Mouse (Mus musculus) G1E (cell line): ENCODE results near the gene Naa35. TPM values are rescaled to one million over a fixed set of nuclear protein-coding genes. Genes with fewer than 3 reads are reported as not detected.

Source experiments
- ATAC-seq: 2 replicates; pipeline ENCODE4 v1.8.0; 2016; ENCODE audit warnings: mild to moderate bottlenecking; ENCODE audit not compliant: insufficient number of reproducible peaks, poor library complexity, low FRiP score, severe bottlenecking; ENCODE audit errors: extremely low read depth
- DNase-seq: peaks from one replicate; pipeline ENCODE4 v3.0.0; 2012; ENCODE audit warnings: low spot score
- H3K27me3 ChIP-seq: 2 replicates; pipeline ENCODE4 v1.6.1; 2012; ENCODE audit warnings: mild to moderate bottlenecking, low read length, inconsistent platforms; ENCODE audit not compliant: insufficient read depth
- H3K36me3 ChIP-seq: replicated peaks from 2 replicates; pipeline ENCODE3; 2012; ENCODE audit warnings: mild to moderate bottlenecking, inconsistent platforms
- H3K4me1 ChIP-seq: 2 replicates; pipeline ENCODE4 v1.6.1; 2012; ENCODE audit warnings: low read depth, low read length, inconsistent platforms, mixed read lengths; ENCODE audit not compliant: insufficient read depth
- H3K4me3 ChIP-seq: 2 replicates; pipeline ENCODE4 v1.5.1; 2012; ENCODE audit warnings: low read depth, mild to moderate bottlenecking, inconsistent platforms, low read length, moderate library complexity, mixed read lengths
- H3K9me3 ChIP-seq: replicated peaks from 2 replicates; pipeline ENCODE4 v1.6.1; 2012; ENCODE audit warnings: inconsistent platforms
- CTCF ChIP-seq: IDR thresholded peaks from 2 replicates; pipeline ENCODE4 v1.5.1; 2012; ENCODE audit warnings: low read depth, low read length, inconsistent platforms, mixed read lengths
- GATA1 ChIP-seq: IDR thresholded peaks from 2 replicates; pipeline ENCODE4 v1.6.1; 2012; ENCODE audit warnings: borderline replicate concordance, low read length, inconsistent platforms, mixed read lengths
- GATA2 ChIP-seq: IDR thresholded peaks from 2 replicates; pipeline ENCODE4 v1.6.1; 2012; ENCODE audit warnings: low read depth, low read length, inconsistent platforms, borderline replicate concordance
- POLR2AphosphoS5 ChIP-seq: IDR thresholded peaks from 2 replicates; pipeline ENCODE4 v1.6.1; 2012; ENCODE audit warnings: low read depth, low read length, inconsistent platforms; ENCODE audit not compliant: insufficient replicate concordance
- TAL1 ChIP-seq: conservative IDR thresholded peaks from 2 replicates; pipeline ENCODE4 v1.6.1; 2012; ENCODE audit warnings: low read depth, low read length, inconsistent platforms, mixed read lengths
- polyA plus RNA-seq: library from polyadenylated mRNA; stranded (reverse); fragments of >175 nt; gene quantifications from 2 replicates; pipeline ENCODE4 v1.2.3, GENCODE M21; 2012
- total RNA-seq, 2 experiments: library from RNA; stranded (forward) in 1 of 2; stranded (reverse) in 1 of 2; fragments of 200-1000 nt in 1 of 2; fragments of >200 nt in 1 of 2; fragmentation: Nextera tagmentation in 1 of 2; gene quantifications; 2 replicates each; pipeline ENCODE4 v1.2.3; 2014 to 2017

The Naa35 gene
- total and polyA plus RNA-seq, 3 experiments = 8.5 to 63.7 (median 31.0) TPM

GRCm38 (mm10) chr13:59626739-59627138 is 41.7 kb downstream of the Naa35 start:
- TF ChIP-seq GATA1 (no peak), POLR2AphosphoS5 (no peak), CTCF (no peak), TAL1 (no peak), GATA2 (no peak)
- DNase-seq (no peak), ATAC-seq (no peak)
- H3K4me3 ChIP-seq = no peak overlapping the region
- H3K9me3 ChIP-seq = no peaks in the 10 kb centered on the region
- H3K36me3 ChIP-seq = peaks cover 83% of the 10 kb centered on the region
- H3K27me3 ChIP-seq = no peaks in the 10 kb centered on the region
- no peaks in the 10 kb centered on the region for H3K4me1 ChIP-seq

GRCm38 (mm10) chr13:59634637-59635036 is 49.6 kb downstream of the Naa35 start:
- Histone ChIP-seq H3K27me3 (no peaks in the 10 kb centered on the region), H3K36me3 (peaks cover 97% of the 10 kb centered on the region), H3K4me1 (peaks cover 43% of the 10 kb centered on the region), H3K9me3 (no peaks in the 10 kb centered on the region), H3K4me3 (no peak overlapping the region)
- DNase-seq (no peak), ATAC-seq (no peak)
- no peak for TF ChIP-seq GATA2
- TF ChIP-seq POLR2AphosphoS5 = no peak; the same call in 1 of the 2 replicates
- no peak for TF ChIP-seq TAL1
- no peak for TF ChIP-seq CTCF
- TF ChIP-seq GATA1 = no peak

- ATAC-seq = no peak
These were observed 52.7 kb downstream of the Naa35 start for GRCm38 (mm10) chr13:59637800-59638199.

DNA sequence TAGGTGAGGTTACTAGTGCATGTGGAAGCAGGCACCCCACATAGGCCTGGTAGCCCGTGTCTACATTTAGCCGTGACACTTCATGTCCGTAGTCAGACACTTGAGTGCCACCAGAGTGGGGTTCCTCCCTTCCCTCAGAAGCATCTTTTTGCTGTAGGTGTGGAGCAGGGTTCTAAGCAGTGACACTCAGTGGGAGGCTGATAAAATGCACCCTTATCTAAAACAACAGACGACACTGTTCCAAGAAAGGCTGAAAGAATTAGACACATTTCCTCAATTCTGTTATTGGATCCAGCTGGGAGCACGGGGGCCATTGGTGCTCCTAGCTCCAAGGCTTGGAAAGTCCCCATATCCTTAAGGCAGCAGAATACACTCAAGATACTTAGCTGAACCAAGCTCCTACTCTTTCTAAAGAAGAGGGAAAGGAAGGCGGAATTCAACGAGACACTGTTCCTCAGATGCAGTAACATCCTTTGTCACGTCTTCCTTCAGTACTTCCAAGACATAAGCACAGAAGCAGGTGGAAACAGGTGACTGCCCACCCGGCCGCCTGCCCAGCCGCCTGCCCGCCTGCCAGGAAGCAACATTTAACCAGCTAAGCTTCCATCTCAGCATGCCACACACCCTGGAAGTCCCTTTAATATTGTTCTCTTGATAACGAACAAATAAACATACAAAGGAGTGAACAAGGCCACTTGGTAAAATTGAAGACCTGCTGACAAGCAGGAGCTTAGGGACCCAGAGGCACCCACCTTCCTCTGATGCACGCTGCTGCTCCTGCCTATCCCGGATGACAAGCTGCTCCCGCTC is 54.5 kb downstream of the Naa35 start:
- peaks cover 81% of the 10 kb centered on the region for H3K36me3 ChIP-seq
- H3K4me1 ChIP-seq = peaks cover 61% of the 10 kb centered on the region
- no peaks in the 10 kb centered on the region for H3K9me3 ChIP-seq
- peak overlapping the region; percentile 62; the same call in 1 of the 2 replicates for H3K4me3 ChIP-seq
- no peak for TF ChIP-seq GATA2
- TF ChIP-seq TAL1 = peak; percentile 81
- DNase-seq = peak; percentile 35
- ATAC-seq = peak; percentile 32
- H3K27me3 ChIP-seq = no peaks in the 10 kb centered on the region

More at GRCm38 (mm10) chr13:59637800-59638199, 52.7 kb downstream of the Naa35 start:
- no peak for DNase-seq
- Histone ChIP-seq H3K27me3 (no peaks in the 10 kb centered on the region), H3K9me3 (no peaks in the 10 kb centered on the region), H3K36me3 (peaks cover 93% of the 10 kb centered on the region), H3K4me1 (peaks cover 68% of the 10 kb centered on the region), H3K4me3 (no peak overlapping the region)
- no peak for TF ChIP-seq TAL1
- TF ChIP-seq CTCF = no peak
- no peak for TF ChIP-seq GATA1
- TF ChIP-seq GATA2 = no peak
- no peak for TF ChIP-seq POLR2AphosphoS5

DNA sequence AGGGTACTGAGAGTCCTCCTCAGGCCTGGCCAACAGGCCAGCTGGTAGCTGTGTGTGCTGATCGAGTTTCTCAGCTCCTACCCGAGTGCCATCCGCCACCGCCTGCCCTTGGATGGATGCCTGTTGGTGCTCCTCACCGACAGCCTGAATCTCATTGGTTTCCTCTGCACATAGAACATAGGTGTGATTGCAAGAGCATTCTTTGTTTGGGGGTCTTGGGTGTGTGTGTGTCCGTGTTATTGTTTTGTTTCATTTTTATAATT is 55.0 kb downstream of the Naa35 start:
- Histone ChIP-seq H3K9me3 (no peaks in the 10 kb centered on the region), H3K36me3 (peaks cover 81% of the 10 kb centered on the region), H3K4me3 (peak overlapping the region; percentile 62; the same call in 1 of the 2 replicates), H3K4me1 (peaks cover 64% of the 10 kb centered on the region), H3K27me3 (no peaks in the 10 kb centered on the region)
- DNase-seq = no peak
- ATAC-seq = no peak
- TF ChIP-seq TAL1 (no peak), GATA1 (no peak), POLR2AphosphoS5 (no peak), CTCF (no peak), GATA2 (no peak)

- Histone ChIP-seq H3K4me1 (peaks cover 80% of the 10 kb centered on the region), H3K36me3 (peaks cover 81% of the 10 kb centered on the region), H3K4me3 (no peak overlapping the region), H3K9me3 (no peaks in the 10 kb centered on the region), H3K27me3 (no peaks in the 10 kb centered on the region)
- no peak for TF ChIP-seq GATA2
- TF ChIP-seq CTCF = no peak
- peak; percentile 75 for TF ChIP-seq TAL1
- peak; percentile 90 for ATAC-seq
- DNase-seq = peak; percentile 42
These were observed 57.8 kb downstream of the Naa35 start for GRCm38 (mm10) chr13:59642818-59643217.
